Comparison of ENCODE assay signal across 8 mouse cellular contexts in genomic region chr17:29347645-29348256, GRCm38 (mm10). TPM values are rescaled to one million over a fixed set of nuclear protein-coding genes. Genes with fewer than 3 reads are reported as not detected.
A peak's percentile ranks its signal among the peaks of the same experiment; 100 is the strongest.
DNase-seq lines count a peak whose midpoint lies in the region; ATAC-seq and TF ChIP-seq lines count a peak whose summit lies in the region.

TSS of gene Mtch1 (minus strand) at chr17:29347934.

- peak within 1 kb of the TSS; percentile 86 for H3ac ChIP-seq in myocyte (ENCODE audit: control insufficient read depth, insufficient read length)

- H3K79me2 ChIP-seq in liver, adult 2 months (ENCODE audit: control insufficient read depth, insufficient read depth, low read length) = peaks cover 6% of the 10 kb centered on the region
- H3K79me2 ChIP-seq in myocyte (ENCODE audit: control insufficient read depth, insufficient read depth) = peaks cover 43% of the 10 kb centered on the region

- DNase-seq in B cell, adult 2 months = peak; percentile 100
- peak; percentile 98 for DNase-seq in brain, adult 2 months (ENCODE audit: low read depth, low spot score)
- DNase-seq in liver, adult 2 months (ENCODE audit: extremely low read depth, low read depth, low spot score) = peak; percentile 83
- DNase-seq in splenic B cell, adult 2 months (ENCODE audit: low read depth, low spot score) = peak; percentile 98

- peak within 1 kb of the TSS; percentile 82 for H3K4me2 ChIP-seq in heart, embryonic 11.5 days
- peak within 1 kb of the TSS; percentile 68 for H3K4me2 ChIP-seq in kidney, embryonic 16.5 days (replicated peaks; ENCODE audit: low read depth, low read length)
- H3K4me2 ChIP-seq in myocyte (ENCODE audit: low read depth) = peak within 1 kb of the TSS; percentile 99

- H3K36me3 ChIP-seq in heart, embryonic 11.5 days (ENCODE audit: control insufficient read depth, insufficient read depth, low read length) = peaks cover 3% of the 10 kb centered on the region; the same call in 1 of the 2 replicates
- H3K36me3 ChIP-seq in kidney, embryonic 16.5 days (ENCODE audit: insufficient read depth, low read length) = 0 out of 2 replicates have a peak, but pooled peaks cover 4% of the 10 kb centered on the region
- no peaks in the 10 kb centered on the region for H3K36me3 ChIP-seq in liver, adult 2 months (ENCODE audit: control insufficient read depth, insufficient read depth, low read length)
- peaks cover 5% of the 10 kb centered on the region for H3K36me3 ChIP-seq in myocyte (ENCODE audit: control insufficient read depth, insufficient read depth)
- H3K36me3 ChIP-seq in splenic B cell, adult 2 months (ENCODE audit: control insufficient read depth, insufficient read depth, low read length, poor library complexity, severe bottlenecking) = peaks cover 2% of the 10 kb centered on the region

- no peak for TF ChIP-seq CTCF in liver, adult 2 months (IDR thresholded peaks at IDR 0.05; ENCODE audit: low read depth, low read length)

- 1% methylated on average over 41 of the region's 53 CpGs for WGBS in heart, embryonic 11.5 days (ENCODE audit: insufficient replicate concordance)
- WGBS in kidney, embryonic 16.5 days = under 1% methylated on average over 43 of the region's 53 CpGs
- under 1% methylated on average over 51 of the region's 53 CpGs for WGBS in liver, adult 2 months

- H3K9me3 ChIP-seq in heart, embryonic 11.5 days (replicated peaks; ENCODE audit: control insufficient read depth, low read length) = no peaks in the 10 kb centered on the region
- H3K9me3 ChIP-seq in kidney, embryonic 16.5 days (ENCODE audit: low read length) = no peaks in the 10 kb centered on the region

- H3K4me3 ChIP-seq in heart, embryonic 11.5 days (ENCODE audit: low read depth, low read length) = peak within 1 kb of the TSS; percentile 87
- peak within 1 kb of the TSS; percentile 88 for H3K4me3 ChIP-seq in kidney, embryonic 16.5 days (ENCODE audit: low read length)
- H3K4me3 ChIP-seq in liver, adult 2 months (ENCODE audit: insufficient read depth, low read depth, low read length) = peak within 1 kb of the TSS; percentile 96
- peak within 1 kb of the TSS; percentile 92 for H3K4me3 ChIP-seq in myocyte

- no peaks in the 10 kb centered on the region for H3K27me3 ChIP-seq in heart, embryonic 11.5 days (ENCODE audit: control insufficient read depth, insufficient read depth, low read length)
- H3K27me3 ChIP-seq in kidney, embryonic 16.5 days (ENCODE audit: insufficient read depth, low read length) = no peaks in the 10 kb centered on the region
- H3K27me3 ChIP-seq in liver, adult 2 months (ENCODE audit: control insufficient read depth, insufficient read depth, low read length) = no peaks in the 10 kb centered on the region
- H3K27me3 ChIP-seq in myocyte (ENCODE audit: control insufficient read depth, insufficient read depth, insufficient read length) = no peaks in the 10 kb centered on the region
- no peaks in the 10 kb centered on the region for H3K27me3 ChIP-seq in splenic B cell, adult 2 months (ENCODE audit: control insufficient read depth, insufficient read depth, low read length, poor library complexity, severe bottlenecking)

- H3K9ac ChIP-seq in heart, embryonic 11.5 days (ENCODE audit: low read depth, low read length) = peak within 1 kb of the TSS; percentile 83
- H3K9ac ChIP-seq in kidney, embryonic 16.5 days (replicated peaks; ENCODE audit: low read length) = peak within 1 kb of the TSS; percentile 94
- H3K9ac ChIP-seq in liver, adult 2 months (ENCODE audit: low read depth, low read length) = peak within 1 kb of the TSS; percentile 97

- peaks cover 19% of the 10 kb centered on the region for H3K4me1 ChIP-seq in heart, embryonic 11.5 days (ENCODE audit: control insufficient read depth, insufficient read depth, low read length)
- H3K4me1 ChIP-seq in kidney, embryonic 16.5 days (ENCODE audit: insufficient read depth, low read length) = peaks cover 27% of the 10 kb centered on the region
- peaks cover 7% of the 10 kb centered on the region for H3K4me1 ChIP-seq in liver, adult 2 months (ENCODE audit: control insufficient read depth, insufficient read depth, low read length)

- ATAC-seq in erythroblast, adult 5-6 weeks (replicated peaks; ENCODE audit: low FRiP score, poor library complexity, severe bottlenecking) = peak; percentile 98
- peak; percentile 94 for ATAC-seq in heart, embryonic 11.5 days (replicated peaks; ENCODE audit: insufficient number of reproducible peaks, low FRiP score, low TSS enrichment)
- ATAC-seq in kidney, embryonic 16.5 days (ENCODE audit: low FRiP score, low TSS enrichment) = peak; percentile 93

- H3K27ac ChIP-seq in heart, embryonic 11.5 days (ENCODE audit: low read depth, low read length) = peak within 1 kb of the TSS; percentile 75
- peak within 1 kb of the TSS; percentile 98 for H3K27ac ChIP-seq in kidney, embryonic 16.5 days (ENCODE audit: low read length)
- peak within 1 kb of the TSS; percentile 90 for H3K27ac ChIP-seq in liver, adult 2 months (replicated peaks; ENCODE audit: insufficient read depth, low read depth, low read length)

- TF ChIP-seq POLR2A in liver, adult 2 months (IDR thresholded peaks at IDR 0.05; ENCODE audit: extremely low read depth, insufficient read depth, low read length) = peak; percentile 63
- TF ChIP-seq POLR2A in myocyte (IDR thresholded peaks at IDR 0.05; ENCODE audit: insufficient read length, low read depth) = peak; percentile 64

TF ChIP-seq in myocyte, 11 proteins besides CTCF, POLR2A, EP300 and RAD21:
- TF ChIP-seq MAX (IDR thresholded peaks at IDR 0.05; ENCODE audit: low read depth) = no peak
- no peak for TF ChIP-seq CEBPB (IDR thresholded peaks at IDR 0.05; ENCODE audit: insufficient read depth, poor library complexity, severe bottlenecking)
- TF ChIP-seq E2F4 (IDR thresholded peaks at IDR 0.05; ENCODE audit: insufficient read depth) = no peak
- peak; percentile 79 for TF ChIP-seq POLR2AphosphoS2 (IDR thresholded peaks at IDR 0.05; ENCODE audit: insufficient read length, low read depth)
- TF ChIP-seq SRF (IDR thresholded peaks at IDR 0.05; ENCODE audit: control insufficient read depth, insufficient read length, low read depth) = peak; percentile 69
- peak; percentile 95 for TF ChIP-seq USF1 (IDR thresholded peaks at IDR 0.05; ENCODE audit: low read depth)

RNA-seq across cellular contexts. Expression of gene Mtch1, which starts in this region (rescaled TPM):
- total RNA-seq in erythroblast, adult 5-6 weeks (2015; ENCODE audit: low replicate concordance) = 19.2 and 28.0 TPM in 2 replicates
- total RNA-seq in erythroblast, adult 5-6 weeks (2017; ENCODE audit: low replicate concordance) = 19.1 and 31.1 TPM in 2 replicates
- polyA plus RNA-seq in heart, embryonic 11.5 days (2014; fragmentation: Nextera tagmentation; extraction: Ambion mirVana) = 266 and 306 TPM in 2 replicates
- polyA plus RNA-seq in kidney, embryonic 16.5 days (2015; fragmentation: Nextera tagmentation; extraction: Ambion mirVana) = 189 and 316 TPM in 2 replicates
- 82.7 and 93.8 TPM in 2 replicates for total RNA-seq in liver, adult 2 months (2014; rRNA removed)
- polyA plus RNA-seq in liver, adult 2 months (2012; rRNA removed) = 136 and 143 TPM in 2 replicates
- 741 TPM for polyA plus RNA-seq in myocyte (2012; fragmentation: generic; extraction: Trizol)

Comparison
In these comparisons a context has a peak if more than half of its experiments do, and no peak if none do; other contexts are left out.
1. Peak in every context shown above with its lines: DNase-seq, ATAC-seq, H3K4me3 ChIP-seq and H3K27ac ChIP-seq.